Mouse (Mus musculus) activated CD4-positive, CD25-positive, alpha-beta regulatory T cell, adult 9 weeks (primary cell): ENCODE data around the gene Lcorl. TPM values are rescaled to one million over a fixed set of nuclear protein-coding genes. Genes with fewer than 3 reads are reported as not detected.

Source experiments
- polyA plus RNA-seq: library from polyadenylated mRNA; unstranded; fragments of 100-300 nt; shearing (Covaris generic); gene quantifications from one replicate; pipeline ENCODE4 v1.2.1, GENCODE M21; 2017

Lcorl gene
- polyA plus RNA-seq, result 21.2 TPM

GRCm38 (mm10) chr5:45857254-45858011 is at the start of gene Lcorl:
Gene Lcorl, minus strand, starts transcription at chr5:45857615.

GRCm38 (mm10) chr5:45669598-45670279 is 187.7 kb downstream of the Lcorl start, which contains the start of gene Ncapg:
Gene Ncapg, plus strand, starts transcription at chr5:45669919.

Other genes starting within 250 kb of the Lcorl start
- gene Fam184b, start 218.0 kb downstream of the Lcorl start, polyA plus RNA-seq, result not detected
- gene Ncapg, start 187.7 kb downstream of the Lcorl start, polyA plus RNA-seq, result 10.8 TPM